Mouse (Mus musculus) brain, embryonic 14.5 days (tissue): ENCODE data around the gene Ncs1. TPM values are rescaled to one million over a fixed set of nuclear protein-coding genes. Genes with fewer than 3 reads are reported as not detected.

Source experiments
- DNase-seq: peaks from one replicate; pipeline ENCODE4 v3.0.0-alpha.2; 2011; ENCODE audit warnings: low read depth
- CTCF ChIP-seq: fragments of 200-500 bp; IDR thresholded peaks from 2 replicates; pipeline ENCODE4 v1.5.1; 2012; ENCODE audit warnings: inconsistent platforms, mild to moderate bottlenecking, moderate library complexity, borderline replicate concordance; ENCODE audit not compliant: insufficient read depth, insufficient read length; ENCODE audit errors: extremely low read depth
- POLR2A ChIP-seq: fragments of 200-500 bp; IDR thresholded peaks from 2 replicates; pipeline ENCODE4 v1.6.1; 2012; ENCODE audit warnings: mild to moderate bottlenecking, inconsistent platforms, borderline replicate concordance; ENCODE audit not compliant: poor library complexity, insufficient read depth, insufficient read length, severe bottlenecking; ENCODE audit errors: extremely low read depth
- polyA plus RNA-seq: library from polyadenylated mRNA; depleted of rRNA; stranded (reverse); fragments of >200 nt; gene quantifications from 2 replicates; pipeline ENCODE4 v1.2.3, GENCODE M21; 2012

Gene Ncs1
- polyA plus RNA-seq, 1 experiment, result 93.6 TPM

- no peak for TF ChIP-seq CTCF
- DNase-seq, result peak; percentile 92
Observed at GRCm38 (mm10) chr2:31263746-31264378, 18.2 kb downstream of the Ncs1 start.

DNA sequence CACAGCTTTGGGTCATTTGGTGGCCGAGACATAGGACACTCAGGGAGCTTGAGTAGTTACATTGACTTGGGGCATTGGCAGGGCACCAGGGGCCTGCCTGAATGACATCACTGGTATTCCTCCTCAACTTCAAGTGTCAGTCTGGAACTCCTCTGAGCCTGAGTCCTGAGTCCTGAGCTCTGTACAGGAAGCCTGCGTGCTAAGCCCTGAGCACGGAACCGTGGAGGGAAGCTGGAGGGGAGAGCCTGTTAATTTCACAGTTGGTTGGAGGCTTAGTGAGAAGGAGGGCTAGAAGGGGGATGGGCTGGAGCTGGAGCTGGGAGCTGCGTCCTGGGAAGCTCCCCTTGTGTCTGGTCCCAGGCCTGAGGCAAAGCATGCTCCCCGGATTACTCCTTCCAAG lies 21.8 kb downstream of the Ncs1 start:
- peak; percentile 67 for DNase-seq
- TF ChIP-seq CTCF, result no peak
- TF ChIP-seq POLR2A, result no peak

DNA sequence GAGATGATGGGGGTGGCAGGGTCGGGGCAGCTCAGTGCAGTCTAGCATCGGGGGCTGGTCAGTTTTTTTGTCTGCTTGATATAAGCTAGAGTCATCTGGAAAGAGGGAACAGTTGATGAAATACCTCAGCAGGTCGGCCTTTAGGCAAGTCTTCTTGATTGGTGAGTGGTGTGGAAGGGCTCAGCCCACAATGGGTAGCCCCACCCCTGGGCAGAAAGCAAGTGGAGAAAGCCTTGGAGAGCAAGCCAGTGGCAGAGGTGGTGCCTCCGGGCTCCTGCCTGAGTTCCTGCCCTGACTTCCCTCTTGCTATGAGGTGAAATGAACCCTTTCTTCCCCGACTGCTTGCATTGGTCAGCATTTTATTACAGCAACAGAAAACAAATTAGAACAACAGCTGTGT lies 23.0 kb downstream of the Ncs1 start:
- TF ChIP-seq CTCF (no peak), POLR2A (no peak)
- DNase-seq, result no peak

GRCm38 (mm10) chr2:31269188-31269587 lies 23.6 kb downstream of the Ncs1 start:
- TF ChIP-seq CTCF (no peak), POLR2A (no peak)
- peak; percentile 80 for DNase-seq

DNA sequence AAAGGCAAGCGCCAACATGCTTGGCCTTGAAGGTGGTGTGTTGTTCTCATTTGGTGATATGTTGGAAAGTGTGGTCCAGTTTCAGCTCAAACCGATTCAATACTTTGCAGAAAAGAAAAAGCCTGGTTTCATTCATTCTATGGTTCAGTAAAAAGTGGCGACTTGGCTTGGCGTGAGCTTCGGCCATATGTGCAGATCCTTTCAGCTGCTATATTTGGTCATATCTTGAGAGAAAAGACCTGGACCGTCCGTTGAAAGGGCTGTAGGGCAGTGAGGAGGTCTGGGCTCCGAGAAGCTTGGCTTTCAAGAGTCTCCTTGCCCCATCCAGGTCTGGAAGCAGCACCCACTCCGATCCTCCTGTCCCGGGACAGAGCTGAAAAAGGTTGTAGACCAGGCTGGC lies 24.2 kb downstream of the Ncs1 start:
- DNase-seq, result no peak
- TF ChIP-seq CTCF, result no peak
- no peak for TF ChIP-seq POLR2A

DNA sequence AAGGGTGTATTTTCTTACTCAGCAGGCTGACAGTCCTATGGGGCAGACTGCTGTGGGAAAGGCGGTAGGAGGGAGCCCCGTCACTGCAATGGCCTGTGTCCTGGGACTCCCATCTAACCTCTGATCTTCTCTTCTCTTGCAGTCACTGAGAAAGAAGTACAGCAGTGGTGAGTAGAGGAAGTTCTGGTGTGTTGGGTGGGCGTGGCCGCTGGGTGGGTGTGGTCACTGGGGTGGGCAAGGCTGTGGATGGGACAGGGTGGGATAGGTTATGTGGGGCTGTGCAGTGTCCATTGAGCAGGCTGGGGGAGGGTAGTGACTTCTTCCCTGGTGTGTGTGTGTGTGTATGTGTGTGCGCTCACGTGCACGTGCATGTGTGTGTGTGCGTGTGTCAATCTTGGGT lies 24.8 kb downstream of the Ncs1 start:
- no peak for DNase-seq
- TF ChIP-seq CTCF (no peak), POLR2A (no peak)

DNA sequence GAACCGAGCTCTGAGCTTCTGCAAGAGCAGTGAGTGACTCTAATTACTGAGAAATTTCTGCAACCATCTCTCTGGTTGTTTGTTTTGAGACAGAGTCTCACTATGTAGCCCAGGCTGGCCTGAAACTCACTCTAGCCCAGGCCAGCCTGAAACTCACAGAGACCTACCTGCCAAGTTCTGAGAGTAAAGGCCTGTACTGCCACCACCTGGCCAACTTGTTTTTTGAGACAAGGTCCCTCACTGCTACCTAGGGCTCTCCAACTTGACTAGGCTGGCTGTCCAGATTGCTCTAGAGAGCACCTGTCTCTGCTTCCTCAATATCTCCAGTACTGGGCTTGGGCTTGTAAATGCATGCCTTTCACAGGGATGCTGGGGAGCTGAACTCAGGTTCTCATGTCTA lies 25.4 kb downstream of the Ncs1 start:
- no peak for DNase-seq
- TF ChIP-seq CTCF (peak; percentile 23; the same call in 1 of the 2 replicates), POLR2A (no peak)

DNA sequence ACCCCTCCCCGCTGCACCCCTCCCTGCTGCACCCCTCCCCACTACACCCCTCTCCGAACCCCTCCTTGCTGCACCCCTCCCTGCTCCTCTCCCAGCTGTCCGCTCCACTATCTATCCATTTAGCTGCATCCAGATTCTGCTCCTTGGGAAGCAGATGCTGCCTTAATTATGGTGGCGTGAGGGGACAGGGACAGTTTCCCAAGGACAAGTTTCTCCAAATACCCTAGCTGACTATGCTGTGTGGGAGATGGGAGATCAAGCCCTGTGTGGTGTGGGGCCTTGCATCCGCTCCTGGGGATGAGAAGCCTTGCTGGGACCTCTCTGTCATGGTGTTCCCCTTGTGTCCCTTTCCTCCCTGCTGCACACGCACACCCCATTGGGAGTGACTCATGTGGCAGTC lies 29.4 kb downstream of the Ncs1 start:
- no peak for DNase-seq
- TF ChIP-seq CTCF, result no peak
- TF ChIP-seq POLR2A, result no peak

GRCm38 (mm10) chr2:31277810-31278209 lies 32.2 kb downstream of the Ncs1 start:
- TF ChIP-seq CTCF (no peak), POLR2A (no peak)
- DNase-seq, result peak; percentile 35

DNA sequence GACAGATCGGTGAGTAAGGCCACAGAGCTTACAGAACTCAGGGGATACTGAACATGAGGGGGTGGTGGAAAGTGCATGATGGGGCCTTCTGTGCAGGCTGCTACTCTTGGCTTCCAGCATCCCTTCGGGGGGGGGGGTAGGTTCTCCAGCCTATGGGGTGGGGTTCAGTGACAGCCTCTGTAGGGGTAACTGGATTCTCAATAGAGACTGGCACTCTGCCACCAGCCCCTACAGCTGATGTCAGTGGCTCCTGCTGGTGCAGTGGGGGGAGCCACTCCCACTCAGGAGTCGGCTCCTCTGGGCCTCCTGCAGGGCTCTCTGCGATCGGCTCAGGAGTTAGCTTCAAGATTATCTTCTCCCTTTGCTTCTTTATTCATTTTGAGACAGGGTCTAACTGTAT lies 32.9 kb downstream of the Ncs1 start:
- TF ChIP-seq CTCF (no peak), POLR2A (no peak)
- peak; percentile 61 for DNase-seq

GRCm38 (mm10) chr2:31281138-31281537 lies 35.5 kb downstream of the Ncs1 start:
- peak; percentile 65 for DNase-seq
- TF ChIP-seq POLR2A, result no peak
- no peak for TF ChIP-seq CTCF

DNA sequence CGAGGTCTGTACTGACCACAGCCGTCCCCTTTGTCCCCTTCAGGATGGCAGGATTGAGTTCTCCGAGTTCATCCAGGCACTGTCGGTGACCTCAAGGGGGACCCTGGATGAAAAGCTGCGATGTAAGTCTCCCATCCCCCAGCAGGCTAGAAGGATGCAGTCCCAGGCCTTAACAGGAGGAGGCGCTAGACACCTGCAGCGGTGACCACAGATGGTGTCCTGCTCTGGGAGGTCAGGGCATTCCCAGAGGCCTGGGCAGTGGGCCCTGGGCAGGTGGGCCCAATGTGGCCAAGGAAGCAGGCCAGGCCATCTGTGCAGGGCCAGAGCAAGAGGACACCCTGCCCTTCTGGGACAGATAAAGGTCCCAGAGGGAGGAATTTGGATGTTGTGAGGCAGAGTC lies 36.6 kb downstream of the Ncs1 start:
- peak; percentile 41; the same call in 1 of the 2 replicates for TF ChIP-seq CTCF
- no peak for TF ChIP-seq POLR2A
- no peak for DNase-seq
